Mouse (Mus musculus): ENCODE results near the gene Epb41l4b. TPM values are rescaled to one million over a fixed set of nuclear protein-coding genes. Genes with fewer than 3 reads are reported as not detected.

Gene Epb41l4b
- total and polyA plus RNA-seq, 2 experiments from 2014 or later: 1.8 to 6.2 TPM

GRCm38 (mm10) chr4:57040481-57040880 lies 102.8 kb downstream of the Epb41l4b start:
- WGBS: 80% methylated on average over 8 of the region's 8 CpGs
- TF ChIP-seq CTCF (IDR thresholded peaks at IDR 0.05; ENCODE audit: low read depth): no peak
- no peak for ATAC-seq

GRCm38 (mm10) chr4:57039127-57040031 lies 103.9 kb downstream of the Epb41l4b start:
- peak overlapping the region; percentile 40 for H3K9ac ChIP-seq
- H3K27ac ChIP-seq (ENCODE audit: low read depth, low read length): 0 out of 2 replicates have a peak overlapping the region, but pooled peaks have one; percentile 16
- 7% methylated on average over 23 of the region's 23 CpGs for WGBS
- 0 out of 2 replicates have a peak, but pooled peaks cover 6% of the 10 kb centered on the region for H3K4me1 ChIP-seq (ENCODE audit: insufficient read depth)
- peak overlapping the region; percentile 30 for H3K4me3 ChIP-seq (ENCODE audit: low read depth, low read length)
- H3K9me3 ChIP-seq (ENCODE audit: low read length): no peaks in the 10 kb centered on the region
- H3K27me3 ChIP-seq (ENCODE audit: insufficient read depth, low read length): no peaks in the 10 kb centered on the region
- DNase-seq: peak; percentile 65
- TF ChIP-seq CTCF (IDR thresholded peaks at IDR 0.05; ENCODE audit: low read depth): no peak
- ATAC-seq: peak; percentile 86
- H3K36me3 ChIP-seq (ENCODE audit: insufficient read depth): no peaks in the 10 kb centered on the region
- H3K4me2 ChIP-seq (ENCODE audit: low read depth): peak overlapping the region; percentile 61

More at GRCm38 (mm10) chr4:57040481-57040880, 102.8 kb downstream of the Epb41l4b start:
- no peaks in the 10 kb centered on the region for H3K36me3 ChIP-seq (ENCODE audit: insufficient read depth)
- H3K27me3 ChIP-seq (ENCODE audit: insufficient read depth, low read length): no peaks in the 10 kb centered on the region
- H3K4me3 ChIP-seq (ENCODE audit: low read depth, low read length): no peak overlapping the region
- H3K4me2 ChIP-seq (ENCODE audit: low read depth): no peak overlapping the region
- 0 out of 2 replicates have a peak, but pooled peaks cover 6% of the 10 kb centered on the region for H3K4me1 ChIP-seq (ENCODE audit: insufficient read depth)
- no peaks in the 10 kb centered on the region for H3K9me3 ChIP-seq (ENCODE audit: low read length)
- H3K9ac ChIP-seq: no peak overlapping the region
- H3K27ac ChIP-seq (ENCODE audit: low read depth, low read length): no peak overlapping the region
- DNase-seq: no peak

DNA sequence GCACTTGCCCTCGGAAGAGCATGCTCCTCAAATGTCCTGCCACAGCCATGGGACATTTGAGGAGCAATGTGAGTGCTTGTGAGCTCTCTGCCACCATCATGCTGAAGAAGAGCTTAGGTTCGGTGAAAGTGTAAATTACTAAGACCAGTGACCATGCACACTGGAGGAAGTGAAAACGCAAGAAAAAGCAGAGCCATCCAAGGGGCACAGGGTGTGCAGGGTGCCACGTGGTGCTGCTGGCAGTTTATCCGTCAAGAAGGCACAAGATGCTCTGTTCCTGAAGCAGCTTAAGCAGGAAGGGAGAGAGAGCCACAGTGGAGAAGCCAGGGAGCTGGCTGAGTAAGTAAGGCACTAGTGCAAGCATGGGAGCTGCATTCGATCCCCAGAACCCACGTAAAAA lies 105.7 kb downstream of the Epb41l4b start:
- no peaks in the 10 kb centered on the region for H3K36me3 ChIP-seq (ENCODE audit: insufficient read depth)
- WGBS: 69% methylated on average over 7 of the region's 7 CpGs
- no peak for TF ChIP-seq CTCF (IDR thresholded peaks at IDR 0.05; ENCODE audit: low read depth)
- H3K4me3 ChIP-seq (ENCODE audit: low read depth, low read length): no peak overlapping the region
- H3K9me3 ChIP-seq (ENCODE audit: low read length): no peaks in the 10 kb centered on the region
- H3K27me3 ChIP-seq (ENCODE audit: insufficient read depth, low read length): no peaks in the 10 kb centered on the region
- no peak for ATAC-seq
- DNase-seq: no peak
- no peak overlapping the region for H3K27ac ChIP-seq (ENCODE audit: low read depth, low read length)
- no peak overlapping the region for H3K9ac ChIP-seq
- 0 out of 2 replicates have a peak, but pooled peaks cover 6% of the 10 kb centered on the region for H3K4me1 ChIP-seq (ENCODE audit: insufficient read depth)
- H3K4me2 ChIP-seq (ENCODE audit: low read depth): no peak overlapping the region

DNA sequence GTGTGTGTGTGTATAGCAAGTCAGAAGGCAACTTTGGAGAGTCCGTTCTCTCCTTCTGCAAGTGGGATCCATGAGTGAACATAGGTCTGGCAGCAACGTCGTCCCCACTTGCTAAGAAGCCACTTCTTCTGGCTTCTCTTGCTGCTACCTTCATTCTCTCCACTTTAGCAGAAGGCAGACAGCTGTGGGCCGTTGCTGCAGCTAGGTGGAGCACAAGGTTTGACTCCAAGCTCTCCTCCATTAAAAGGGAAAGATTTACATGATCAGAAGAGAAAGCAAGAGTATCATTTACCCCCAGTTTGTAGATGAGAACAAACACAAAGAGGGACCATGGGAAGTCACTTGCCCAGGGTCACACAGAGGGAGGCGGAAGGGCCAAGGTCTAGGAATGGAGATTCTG lies 109.1 kb downstream of the Epb41l4b start:
- no peak overlapping the region for H3K9ac ChIP-seq
- H3K27me3 ChIP-seq (ENCODE audit: insufficient read depth, low read length): no peaks in the 10 kb centered on the region
- TF ChIP-seq CTCF (IDR thresholded peaks at IDR 0.05; ENCODE audit: low read depth): peak; percentile 28; the same call in 1 of the 2 replicates
- H3K36me3 ChIP-seq (ENCODE audit: insufficient read depth): no peaks in the 10 kb centered on the region
- no peak overlapping the region for H3K27ac ChIP-seq (ENCODE audit: low read depth, low read length)
- no peak for DNase-seq
- H3K4me3 ChIP-seq (ENCODE audit: low read depth, low read length): no peak overlapping the region
- no peak overlapping the region for H3K4me2 ChIP-seq (ENCODE audit: low read depth)
- WGBS: 90% methylated on average over 5 of the region's 5 CpGs
- H3K4me1 ChIP-seq (ENCODE audit: insufficient read depth): no peaks in the 10 kb centered on the region
- no peak for ATAC-seq
- H3K9me3 ChIP-seq (ENCODE audit: low read length): no peaks in the 10 kb centered on the region

DNA sequence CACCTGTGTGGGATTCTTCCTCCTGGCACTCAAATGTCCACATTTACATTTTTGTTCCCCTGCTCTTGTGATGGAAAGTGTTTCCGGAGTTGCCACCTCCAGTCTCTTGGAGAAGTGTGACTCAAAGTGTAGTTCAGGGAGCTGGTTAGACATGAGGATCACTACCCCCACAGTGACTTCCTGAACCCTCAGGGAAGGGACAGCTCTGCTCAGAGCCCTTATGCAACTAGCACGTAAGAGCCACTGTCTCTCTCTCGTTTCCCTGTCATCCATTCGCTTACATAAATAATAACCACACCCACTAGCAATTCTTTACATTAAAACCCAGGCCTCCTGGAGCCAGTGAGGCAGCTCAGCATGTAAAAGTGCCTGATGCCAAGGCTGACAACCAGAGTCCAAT lies 111.8 kb downstream of the Epb41l4b start:
- DNase-seq: no peak
- no peak overlapping the region for H3K27ac ChIP-seq (ENCODE audit: low read depth, low read length)
- no peak for ATAC-seq
- no peaks in the 10 kb centered on the region for H3K36me3 ChIP-seq (ENCODE audit: insufficient read depth)
- no peak overlapping the region for H3K4me2 ChIP-seq (ENCODE audit: low read depth)
- no peaks in the 10 kb centered on the region for H3K9me3 ChIP-seq (ENCODE audit: low read length)
- H3K9ac ChIP-seq: no peak overlapping the region
- WGBS: 78% methylated on average over 4 of the region's 4 CpGs
- no peak overlapping the region for H3K4me3 ChIP-seq (ENCODE audit: low read depth, low read length)
- no peaks in the 10 kb centered on the region for H3K4me1 ChIP-seq (ENCODE audit: insufficient read depth)
- no peaks in the 10 kb centered on the region for H3K27me3 ChIP-seq (ENCODE audit: insufficient read depth, low read length)
- no peak for TF ChIP-seq CTCF (IDR thresholded peaks at IDR 0.05; ENCODE audit: low read depth)

- no peaks in the 10 kb centered on the region for H3K9me3 ChIP-seq (ENCODE audit: low read length)
- DNase-seq (no peak), ATAC-seq (no peak)
- H3K4me3 ChIP-seq (ENCODE audit: low read depth, low read length): no peak overlapping the region
- no peak overlapping the region for H3K9ac ChIP-seq
- no peaks in the 10 kb centered on the region for H3K36me3 ChIP-seq (ENCODE audit: insufficient read depth)
- H3K4me2 ChIP-seq (ENCODE audit: low read depth): no peak overlapping the region
- WGBS: 54% methylated on average over 10 of the region's 10 CpGs
- no peak for TF ChIP-seq CTCF (IDR thresholded peaks at IDR 0.05; ENCODE audit: low read depth)
- no peak overlapping the region for H3K27ac ChIP-seq (ENCODE audit: low read depth, low read length)
- no peaks in the 10 kb centered on the region for H3K4me1 ChIP-seq (ENCODE audit: insufficient read depth)
- no peaks in the 10 kb centered on the region for H3K27me3 ChIP-seq (ENCODE audit: insufficient read depth, low read length)
Measured at GRCm38 (mm10) chr4:57027954-57028353, 115.3 kb downstream of the Epb41l4b start.

DNA sequence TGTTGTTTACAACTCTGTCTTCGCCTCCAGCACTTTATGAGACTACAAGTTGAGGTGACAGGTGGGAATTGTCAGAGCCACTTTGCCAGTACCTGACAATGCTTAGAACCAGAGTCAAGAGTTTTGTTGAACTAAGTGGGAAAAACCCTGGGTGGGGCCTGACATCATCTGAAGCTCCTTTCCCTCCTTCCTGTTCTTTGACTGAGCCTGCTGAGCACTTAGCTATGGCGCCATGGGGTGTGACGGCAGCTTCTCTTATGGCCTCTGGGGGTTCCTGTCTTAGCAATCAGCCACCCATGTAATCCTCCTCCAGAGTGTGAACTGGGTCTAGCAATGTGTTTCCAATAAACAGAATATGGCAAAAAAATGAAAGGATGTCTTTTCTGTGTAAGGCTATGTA lies 119.7 kb downstream of the Epb41l4b start:
- H3K4me3 ChIP-seq (ENCODE audit: low read depth, low read length): no peak overlapping the region
- DNase-seq: no peak
- H3K4me1 ChIP-seq (ENCODE audit: insufficient read depth): no peaks in the 10 kb centered on the region
- ATAC-seq: no peak
- no peak overlapping the region for H3K4me2 ChIP-seq (ENCODE audit: low read depth)
- TF ChIP-seq CTCF (IDR thresholded peaks at IDR 0.05; ENCODE audit: low read depth): no peak
- no peaks in the 10 kb centered on the region for H3K27me3 ChIP-seq (ENCODE audit: insufficient read depth, low read length)
- no peak overlapping the region for H3K9ac ChIP-seq
- WGBS: 76% methylated on average over 3 of the region's 3 CpGs
- no peaks in the 10 kb centered on the region for H3K9me3 ChIP-seq (ENCODE audit: low read length)
- no peak overlapping the region for H3K27ac ChIP-seq (ENCODE audit: low read depth, low read length)
- H3K36me3 ChIP-seq (ENCODE audit: insufficient read depth): no peaks in the 10 kb centered on the region

Measured in forebrain, postnatal 0 days (tissue).